Mouse (Mus musculus): Measurements from ENCODE around the gene Txnip. TPM values are rescaled to one million over a fixed set of nuclear protein-coding genes. Genes with fewer than 3 reads are reported as not detected.

Gene Txnip
- polyA plus RNA-seq, 1 experiment from 2014 or later, result 153 TPM

- WGBS, result 34% methylated on average over 6 of the region's 6 CpGs
Measured at GRCm38 (mm10) chr3:96540740-96541139, 17.0 kb upstream of the Txnip start.

GRCm38 (mm10) chr3:96541328-96542078 lies 16.3 kb upstream of the Txnip start:
- Histone ChIP-seq H3K4me3 (replicated peaks) (no peak overlapping the region), H3K36me3 (no peaks in the 10 kb centered on the region), H3K9ac (no peak overlapping the region), H3K27me3 (peaks cover 19% of the 10 kb centered on the region; the same call in 1 of the 2 replicates), H3K9me3 (replicated peaks) (no peaks in the 10 kb centered on the region), H3K27ac (no peak overlapping the region), H3K4me1 (no peaks in the 10 kb centered on the region), H3K4me2 (no peak overlapping the region)
- 20% methylated on average over 14 of the region's 14 CpGs for WGBS
- ATAC-seq (replicated peaks; ENCODE audit: low FRiP score), result no peak

More at GRCm38 (mm10) chr3:96540740-96541139, 17.0 kb upstream of the Txnip start:
- peaks cover 12% of the 10 kb centered on the region; the same call in 1 of the 2 replicates for H3K27me3 ChIP-seq
- H3K4me1 ChIP-seq, result no peaks in the 10 kb centered on the region
- H3K4me2 ChIP-seq, result no peak overlapping the region
- no peak overlapping the region for H3K9ac ChIP-seq
- no peaks in the 10 kb centered on the region for H3K36me3 ChIP-seq
- H3K27ac ChIP-seq, result no peak overlapping the region
- no peaks in the 10 kb centered on the region for H3K9me3 ChIP-seq (replicated peaks)
- H3K4me3 ChIP-seq (replicated peaks), result no peak overlapping the region
- no peak for ATAC-seq (replicated peaks; ENCODE audit: low FRiP score)

GRCm38 (mm10) chr3:96542554-96542953 lies 15.2 kb upstream of the Txnip start:
- no peak overlapping the region for H3K4me3 ChIP-seq (replicated peaks)
- no peak overlapping the region for H3K4me2 ChIP-seq
- H3K9me3 ChIP-seq (replicated peaks), result no peaks in the 10 kb centered on the region
- no peak overlapping the region for H3K27ac ChIP-seq
- no peak for ATAC-seq (replicated peaks; ENCODE audit: low FRiP score)
- H3K9ac ChIP-seq, result no peak overlapping the region
- peaks cover 22% of the 10 kb centered on the region; the same call in 1 of the 2 replicates for H3K27me3 ChIP-seq
- peaks cover under 1% of the 10 kb centered on the region; the same call in 1 of the 2 replicates for H3K4me1 ChIP-seq
- WGBS, result 77% methylated on average over 8 of the region's 8 CpGs
- no peaks in the 10 kb centered on the region for H3K36me3 ChIP-seq

GRCm38 (mm10) chr3:96543345-96543744 lies 14.4 kb upstream of the Txnip start:
- H3K4me1 ChIP-seq, result peaks cover 4% of the 10 kb centered on the region; the same call in 1 of the 2 replicates
- peaks cover 22% of the 10 kb centered on the region; the same call in 1 of the 2 replicates for H3K27me3 ChIP-seq
- no peak overlapping the region for H3K9ac ChIP-seq
- no peaks in the 10 kb centered on the region for H3K9me3 ChIP-seq (replicated peaks)
- WGBS, result 71% methylated on average over 11 of the region's 11 CpGs
- H3K4me2 ChIP-seq, result no peak overlapping the region
- no peak overlapping the region for H3K27ac ChIP-seq
- H3K36me3 ChIP-seq, result no peaks in the 10 kb centered on the region
- ATAC-seq (replicated peaks; ENCODE audit: low FRiP score), result no peak
- no peak overlapping the region for H3K4me3 ChIP-seq (replicated peaks)

- Histone ChIP-seq H3K9me3 (replicated peaks) (no peaks in the 10 kb centered on the region), H3K27ac (no peak overlapping the region), H3K4me2 (no peak overlapping the region), H3K4me3 (replicated peaks) (no peak overlapping the region), H3K36me3 (no peaks in the 10 kb centered on the region), H3K4me1 (peaks cover 4% of the 10 kb centered on the region; the same call in 1 of the 2 replicates), H3K27me3 (peaks cover 15% of the 10 kb centered on the region; the same call in 1 of the 2 replicates), H3K9ac (no peak overlapping the region)
- no peak for ATAC-seq (replicated peaks; ENCODE audit: low FRiP score)
- 42% methylated on average over 1 of the region's 1 CpGs for WGBS
Measured at GRCm38 (mm10) chr3:96545565-96545964, 12.2 kb upstream of the Txnip start.

- Histone ChIP-seq H3K27me3 (peaks cover 10% of the 10 kb centered on the region; the same call in 1 of the 2 replicates), H3K4me3 (replicated peaks) (no peak overlapping the region), H3K9ac (no peak overlapping the region), H3K4me2 (no peak overlapping the region), H3K9me3 (replicated peaks) (no peaks in the 10 kb centered on the region), H3K27ac (no peak overlapping the region), H3K4me1 (peaks cover 10% of the 10 kb centered on the region; the same call in 1 of the 2 replicates), H3K36me3 (no peaks in the 10 kb centered on the region)
- 50% methylated on average over 4 of the region's 4 CpGs for WGBS
- no peak for ATAC-seq (replicated peaks; ENCODE audit: low FRiP score)
Measured at GRCm38 (mm10) chr3:96546880-96547279, 10.9 kb upstream of the Txnip start.

GRCm38 (mm10) chr3:96547389-96547960 lies 10.3 kb upstream of the Txnip start:
- 10% methylated on average over 14 of the region's 14 CpGs for WGBS
- Histone ChIP-seq H3K27me3 (peaks cover 10% of the 10 kb centered on the region; the same call in 1 of the 2 replicates), H3K4me2 (peak overlapping the region; percentile 38), H3K36me3 (no peaks in the 10 kb centered on the region), H3K9ac (no peak overlapping the region), H3K4me3 (replicated peaks) (no peak overlapping the region), H3K4me1 (peaks cover 11% of the 10 kb centered on the region; the same call in 1 of the 2 replicates), H3K9me3 (replicated peaks) (no peaks in the 10 kb centered on the region), H3K27ac (no peak overlapping the region)
- ATAC-seq (replicated peaks; ENCODE audit: low FRiP score), result peak; percentile 65; the same call in 1 of the 2 replicates

- no peak overlapping the region for H3K27ac ChIP-seq
- no peak overlapping the region for H3K4me3 ChIP-seq (replicated peaks)
- no peak overlapping the region for H3K9ac ChIP-seq
- peaks cover 11% of the 10 kb centered on the region; the same call in 1 of the 2 replicates for H3K4me1 ChIP-seq
- WGBS, result 81% methylated on average over 7 of the region's 7 CpGs
- no peaks in the 10 kb centered on the region for H3K9me3 ChIP-seq (replicated peaks)
- ATAC-seq (replicated peaks; ENCODE audit: low FRiP score), result no peak
- no peaks in the 10 kb centered on the region for H3K36me3 ChIP-seq
- no peak overlapping the region for H3K4me2 ChIP-seq
- peaks cover 10% of the 10 kb centered on the region; the same call in 1 of the 2 replicates for H3K27me3 ChIP-seq
Measured at GRCm38 (mm10) chr3:96548824-96549223, 8.9 kb upstream of the Txnip start.

GRCm38 (mm10) chr3:96549346-96549745 lies 8.4 kb upstream of the Txnip start:
- Histone ChIP-seq H3K9ac (no peak overlapping the region), H3K36me3 (no peaks in the 10 kb centered on the region), H3K27ac (no peak overlapping the region), H3K27me3 (peaks cover 10% of the 10 kb centered on the region; the same call in 1 of the 2 replicates), H3K9me3 (replicated peaks) (no peaks in the 10 kb centered on the region), H3K4me1 (peaks cover 11% of the 10 kb centered on the region; the same call in 1 of the 2 replicates), H3K4me2 (no peak overlapping the region), H3K4me3 (replicated peaks) (no peak overlapping the region)
- ATAC-seq (replicated peaks; ENCODE audit: low FRiP score), result no peak
- 81% methylated on average over 5 of the region's 5 CpGs for WGBS

GRCm38 (mm10) chr3:96551203-96551602 lies 6.6 kb upstream of the Txnip start:
- ATAC-seq (replicated peaks; ENCODE audit: low FRiP score), result no peak
- Histone ChIP-seq H3K4me1 (peaks cover 25% of the 10 kb centered on the region), H3K9me3 (replicated peaks) (no peaks in the 10 kb centered on the region), H3K27me3 (peaks cover 6% of the 10 kb centered on the region; the same call in 1 of the 2 replicates), H3K9ac (no peak overlapping the region), H3K4me2 (no peak overlapping the region), H3K36me3 (no peaks in the 10 kb centered on the region), H3K27ac (no peak overlapping the region), H3K4me3 (replicated peaks) (no peak overlapping the region)
- WGBS, result 18% methylated on average over 8 of the region's 8 CpGs

GRCm38 (mm10) chr3:96551890-96552289 lies 5.9 kb upstream of the Txnip start:
- Histone ChIP-seq H3K9ac (no peak overlapping the region), H3K4me2 (no peak overlapping the region), H3K27ac (no peak overlapping the region), H3K9me3 (replicated peaks) (no peaks in the 10 kb centered on the region), H3K4me1 (peaks cover 31% of the 10 kb centered on the region), H3K36me3 (no peaks in the 10 kb centered on the region), H3K4me3 (replicated peaks) (no peak overlapping the region), H3K27me3 (peaks cover 3% of the 10 kb centered on the region; the same call in 1 of the 2 replicates)
- 70% methylated on average over 7 of the region's 7 CpGs for WGBS
- ATAC-seq (replicated peaks; ENCODE audit: low FRiP score), result no peak

- H3K27ac ChIP-seq, result no peak overlapping the region
- WGBS, result 75% methylated on average over 6 of the region's 6 CpGs
Measured at GRCm38 (mm10) chr3:96553601-96554000, 4.2 kb upstream of the Txnip start.

More at GRCm38 (mm10) chr3:96553601-96554000, 4.2 kb upstream of the Txnip start:
- Histone ChIP-seq H3K9me3 (replicated peaks) (no peaks in the 10 kb centered on the region), H3K9ac (no peak overlapping the region), H3K27me3 (no peaks in the 10 kb centered on the region), H3K36me3 (no peaks in the 10 kb centered on the region), H3K4me3 (replicated peaks) (no peak overlapping the region), H3K4me1 (peaks cover 31% of the 10 kb centered on the region), H3K4me2 (no peak overlapping the region)
- ATAC-seq (replicated peaks; ENCODE audit: low FRiP score), result no peak

Measured in kidney, embryonic 15.5 days (tissue).